Mouse (Mus musculus) T-cell, adult 2 months (primary cell): ENCODE data around the gene Entpd3.
A peak's percentile ranks its signal among the peaks of the same experiment; 100 is the strongest.
"Not testable (repeated sequence)": the region's sequence is repeated elsewhere in the genome, so short reads cannot be mapped to it uniquely, and the experiment has no call there.

Experiments used
- DNase-seq: peaks from one replicate; pipeline ENCODE4 v3.0.0; 2022; ENCODE audit warnings: low spot score

The Entpd3 gene

DNA sequence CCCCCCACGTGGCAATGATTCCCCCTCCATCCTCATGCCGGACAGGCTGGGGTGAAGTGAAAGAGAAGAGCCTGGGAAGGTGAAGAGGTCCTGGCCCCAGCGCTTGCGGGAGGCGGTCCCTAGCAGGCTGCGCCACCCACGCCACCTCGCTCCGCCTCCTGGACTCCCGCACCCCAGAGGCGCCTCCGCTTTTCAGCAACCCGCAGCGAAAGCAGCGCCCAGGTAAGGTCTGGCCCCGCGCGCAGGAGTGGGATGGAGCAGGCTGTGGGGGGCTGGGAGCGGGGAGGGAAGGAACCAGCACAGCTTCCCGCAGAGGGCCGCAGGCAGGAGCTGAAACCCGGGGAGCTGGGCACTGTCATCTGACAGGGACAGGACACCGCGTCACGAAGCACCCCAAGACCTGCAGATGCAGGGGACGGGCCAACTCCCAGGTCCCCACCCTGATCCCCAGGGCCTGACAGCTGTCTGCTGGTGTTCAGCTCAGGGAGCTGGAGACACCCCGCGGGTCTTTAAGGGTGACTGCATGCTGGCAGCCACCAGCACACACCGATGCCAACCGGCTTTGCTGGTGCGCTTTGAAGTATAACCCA, at the start of gene Entpd3:
TSS of gene Entpd3 (plus strand) at position 157 of the 590 bp plus-strand sequence.
- DNase-seq: peak; percentile 11

DNA sequence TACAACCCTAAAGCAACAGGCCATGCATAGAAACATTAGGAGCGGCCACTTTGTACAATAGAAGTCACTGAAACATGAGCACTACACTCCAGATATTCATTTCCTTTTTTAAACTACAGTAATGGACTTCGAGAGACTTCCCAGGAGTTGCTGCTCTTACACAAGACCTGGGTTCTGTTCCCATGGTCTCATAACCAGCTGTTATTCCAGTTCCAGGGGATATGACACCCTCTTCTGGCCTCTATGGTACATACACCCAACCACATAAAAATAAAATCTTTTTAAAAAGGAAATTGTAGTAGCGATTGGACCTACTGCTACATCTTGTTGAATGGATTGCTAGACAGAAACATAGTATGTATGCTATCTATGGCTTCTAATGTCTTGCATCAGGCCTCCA, 48.1 kb upstream of the Entpd3 start:
- DNase-seq: no peak

DNA sequence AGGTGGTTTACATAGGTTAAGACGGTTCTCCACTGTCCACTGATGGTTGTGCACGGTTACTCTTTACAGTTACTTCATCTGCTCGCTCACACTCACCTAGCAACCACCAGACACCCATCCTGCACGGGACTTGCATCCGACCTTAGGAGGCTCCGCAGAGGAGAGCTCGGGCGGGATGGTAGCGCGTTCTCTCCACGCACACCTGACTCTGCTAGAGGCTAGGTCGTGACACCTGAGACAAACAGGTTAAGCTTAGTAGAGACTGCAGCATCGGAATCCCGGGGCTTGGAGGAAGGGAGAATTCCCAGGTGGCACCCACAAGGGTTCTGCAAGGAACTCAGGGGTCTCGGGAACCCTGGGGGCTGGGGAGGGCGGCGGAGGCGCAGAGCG, 47.6 kb upstream of the Entpd3 start, which contains the start of gene Eif1b:
TSS of gene Eif1b (plus strand) at position 223 of the 390 bp plus-strand sequence.
- DNase-seq: peak; percentile 35

DNA sequence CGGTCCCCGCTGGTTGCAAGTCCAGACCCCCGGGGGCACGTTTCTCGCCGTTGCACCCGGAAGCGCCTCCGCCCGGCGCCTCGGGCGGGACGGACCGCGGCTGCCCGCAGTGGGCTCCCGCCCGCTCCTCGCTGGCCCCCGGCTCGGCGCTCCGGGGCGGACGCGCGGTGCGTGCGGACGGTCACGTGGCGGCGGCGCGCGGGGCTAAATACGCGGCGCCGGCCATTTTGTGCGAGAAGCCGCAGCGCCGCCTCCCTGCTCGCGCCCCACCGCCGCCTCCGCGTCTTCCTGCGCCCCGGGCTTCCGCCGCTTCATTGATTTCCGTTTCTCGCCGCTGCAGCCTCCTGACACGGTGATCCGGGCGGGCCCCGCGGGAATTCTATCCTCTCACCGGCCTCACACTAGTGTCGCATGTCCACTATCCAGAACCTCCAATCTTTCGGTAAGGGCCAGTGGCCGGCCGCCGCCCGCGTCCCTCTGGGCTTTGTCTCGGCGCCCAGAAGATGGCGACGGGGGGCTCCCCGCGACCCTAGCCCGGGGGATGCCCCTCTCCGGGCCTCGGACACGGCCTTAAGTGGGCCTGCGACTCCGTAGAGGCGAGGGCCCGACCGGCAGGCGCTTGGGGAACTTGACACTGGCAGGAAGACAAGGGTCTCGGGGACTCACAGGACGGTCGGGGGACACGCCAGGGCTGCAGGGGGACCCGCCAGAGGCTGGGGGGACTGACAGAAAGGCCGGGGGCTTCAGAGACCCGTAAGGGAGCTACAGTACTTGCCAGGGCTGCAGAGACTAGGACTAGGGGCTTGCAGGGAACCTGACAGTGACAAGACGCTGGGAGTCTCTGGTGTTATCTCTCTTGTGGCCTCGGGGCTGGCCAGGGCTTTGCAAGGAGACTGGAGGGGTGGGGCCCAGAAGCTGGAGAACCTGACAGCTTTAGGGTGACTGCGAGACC, 46.9 kb upstream of the Entpd3 start:
- peak; percentile 77 for DNase-seq

DNA sequence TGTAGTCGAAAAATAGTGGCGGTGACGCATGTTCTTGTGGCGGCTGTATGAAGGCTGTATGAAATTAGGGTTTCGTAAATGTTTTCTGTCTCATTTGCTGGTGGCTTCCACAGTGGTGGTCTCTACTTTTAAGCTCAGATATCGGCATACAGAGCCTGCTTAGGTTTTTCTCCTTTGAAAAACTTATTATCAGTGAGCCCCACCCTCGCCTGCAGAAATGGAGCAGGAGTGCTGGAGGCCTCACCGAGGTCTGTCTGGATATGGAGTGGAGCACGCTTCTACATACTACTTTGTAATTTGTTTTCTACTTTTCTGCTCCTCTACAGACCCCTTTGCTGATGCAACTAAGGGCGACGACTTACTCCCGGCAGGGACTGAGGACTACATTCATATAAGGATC, 45.8 kb upstream of the Entpd3 start:
- DNase-seq: no peak

DNA sequence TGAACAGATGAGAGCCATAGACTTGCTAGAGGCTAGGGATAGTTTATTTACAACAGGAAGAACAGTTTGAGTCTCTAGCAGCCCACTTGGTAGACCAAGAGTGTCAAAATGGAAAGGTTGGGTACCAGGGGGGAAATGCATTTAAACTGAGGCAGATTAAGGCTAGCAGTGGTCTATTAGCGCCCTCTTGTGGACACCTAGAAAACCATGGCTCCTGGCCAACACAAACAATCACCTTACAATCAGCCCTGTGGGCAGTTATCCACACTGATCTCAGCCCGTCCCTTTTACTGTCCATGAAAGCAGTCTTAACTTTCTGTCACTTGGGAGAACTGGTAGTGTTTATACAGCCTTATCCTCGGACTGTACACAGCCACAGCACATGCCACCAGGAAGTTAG, 42.9 kb upstream of the Entpd3 start:
- DNase-seq: peak; percentile 57

DNA sequence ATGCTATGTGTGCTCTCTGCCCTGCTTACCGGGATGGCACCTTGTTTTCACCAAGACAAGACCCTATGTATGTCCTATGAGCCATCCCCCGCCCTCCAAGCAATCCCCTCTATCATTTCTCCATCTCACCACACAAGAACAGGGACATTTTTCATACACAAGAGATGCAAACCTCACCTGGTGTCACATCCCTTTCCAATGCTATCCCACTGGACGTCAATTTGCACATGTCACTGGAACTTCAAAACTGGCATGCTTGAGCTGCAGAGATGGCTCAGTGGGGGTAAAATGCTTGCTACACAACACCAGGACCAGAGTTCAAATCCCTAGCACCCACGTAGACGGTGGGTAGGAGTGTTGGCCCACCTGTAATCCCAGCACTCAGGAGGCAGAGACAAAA, 41.6 kb upstream of the Entpd3 start:
- DNase-seq: no peak

DNA sequence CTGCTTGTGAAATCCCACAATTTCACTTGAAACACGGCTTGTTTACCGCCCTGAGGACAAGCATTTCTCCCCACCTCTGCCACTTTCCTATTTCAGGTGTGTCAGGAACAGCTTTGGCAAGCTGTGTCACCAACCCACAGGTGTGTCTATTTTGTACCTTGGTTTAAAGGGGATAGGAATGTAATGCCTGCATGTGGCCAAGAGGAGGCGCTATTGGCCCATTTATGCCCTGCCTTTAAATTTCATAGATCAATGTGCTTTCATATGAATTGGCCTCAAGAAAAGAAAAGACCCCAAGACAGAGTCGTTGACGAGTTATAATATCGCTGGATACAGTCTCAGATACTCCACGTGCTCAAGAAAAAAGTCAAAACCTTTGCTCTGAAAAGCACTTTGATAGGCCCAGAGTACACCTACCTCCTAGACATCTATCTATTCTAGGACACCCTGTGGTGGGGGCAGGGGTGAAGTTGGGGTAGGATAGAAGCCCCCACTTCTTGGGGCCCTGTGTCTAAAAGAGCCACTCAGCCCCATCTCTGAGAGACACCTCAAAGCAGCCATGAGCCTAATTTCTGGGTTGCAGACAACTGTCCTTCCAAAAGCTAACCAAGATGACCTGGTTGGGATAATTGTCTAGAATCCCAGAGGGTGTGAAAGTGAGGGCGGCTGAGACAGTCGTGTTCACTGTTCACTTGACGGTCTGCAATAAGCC, 38.3 kb upstream of the Entpd3 start:
- no peak for DNase-seq

DNA sequence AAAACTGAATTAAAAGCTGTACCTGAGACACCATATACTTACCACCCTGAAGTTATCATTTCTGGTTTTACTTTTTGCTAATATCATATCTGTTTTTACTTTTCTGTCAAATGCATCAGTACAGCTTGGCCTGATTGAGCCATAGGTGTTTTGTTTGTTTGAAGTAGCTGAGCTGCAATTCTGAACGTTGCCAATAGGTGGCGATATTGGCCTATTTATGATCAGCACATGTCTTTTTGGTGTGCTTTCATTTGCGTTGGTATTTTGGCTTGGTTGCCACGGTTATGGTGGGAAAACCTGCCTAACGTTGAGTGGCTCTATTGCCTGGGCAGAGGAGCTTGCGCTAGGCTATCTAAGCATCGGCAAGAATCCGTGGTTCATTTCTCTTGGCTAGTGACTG, 37.6 kb upstream of the Entpd3 start:
- DNase-seq: peak; percentile 68

DNA sequence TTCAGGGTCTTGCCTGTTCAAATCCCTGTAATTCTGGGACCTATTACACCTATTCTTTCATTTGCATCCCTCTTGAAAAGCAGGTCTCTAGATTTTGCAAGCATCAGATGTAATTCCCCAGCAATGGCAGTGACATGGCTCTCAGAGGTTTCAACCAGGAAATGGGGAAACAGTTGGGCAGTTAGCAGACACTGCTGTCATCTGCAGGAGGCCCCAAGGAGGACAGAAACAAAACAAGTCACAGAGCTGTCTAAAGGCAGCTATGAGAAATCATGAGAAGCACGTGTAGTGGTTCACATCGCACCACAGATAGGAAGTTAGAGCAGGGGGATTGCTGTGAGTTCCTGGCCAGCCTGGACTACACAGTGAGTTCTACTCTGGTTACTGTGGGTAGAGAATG, 35.2 kb upstream of the Entpd3 start:
- no peak for DNase-seq

DNA sequence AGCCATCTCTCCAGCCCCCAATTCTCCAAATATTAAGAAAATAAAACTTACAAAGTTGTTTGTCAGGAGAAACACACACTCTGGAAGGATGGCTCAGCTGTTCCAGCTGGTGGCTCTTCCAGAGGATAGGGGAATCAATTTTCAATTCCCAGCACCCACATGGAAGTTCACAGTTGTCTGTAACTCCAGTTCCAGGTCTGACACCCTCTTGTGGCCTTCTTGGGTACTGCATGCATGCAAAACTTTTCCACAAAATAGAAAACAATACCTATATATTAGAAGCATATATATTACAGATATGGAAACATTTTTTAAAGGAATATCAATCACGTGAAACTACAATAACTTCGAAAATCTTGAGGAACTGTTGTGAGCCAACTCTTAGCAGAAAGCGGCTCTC, 27.8 kb upstream of the Entpd3 start:
- DNase-seq: no peak

DNA sequence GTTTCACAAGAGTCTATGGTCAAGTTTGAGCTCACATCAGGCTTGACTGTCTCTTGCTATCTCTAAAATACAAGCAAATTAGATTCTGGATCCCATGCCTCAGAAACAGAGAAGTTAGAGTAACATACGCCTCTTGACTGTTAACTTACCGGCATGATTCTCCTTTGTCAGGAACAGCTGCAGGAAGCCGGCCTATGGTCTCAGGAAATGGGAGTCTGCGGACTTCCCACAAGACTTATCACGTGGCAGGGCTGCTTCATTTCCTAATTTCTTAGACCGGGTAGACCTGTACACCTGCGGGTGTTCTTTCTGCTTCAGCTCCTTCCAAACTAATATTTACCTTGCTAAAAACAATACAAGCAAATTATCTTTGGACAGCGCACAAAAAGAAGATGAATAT, 22.9 kb upstream of the Entpd3 start:
- DNase-seq: no peak

DNA sequence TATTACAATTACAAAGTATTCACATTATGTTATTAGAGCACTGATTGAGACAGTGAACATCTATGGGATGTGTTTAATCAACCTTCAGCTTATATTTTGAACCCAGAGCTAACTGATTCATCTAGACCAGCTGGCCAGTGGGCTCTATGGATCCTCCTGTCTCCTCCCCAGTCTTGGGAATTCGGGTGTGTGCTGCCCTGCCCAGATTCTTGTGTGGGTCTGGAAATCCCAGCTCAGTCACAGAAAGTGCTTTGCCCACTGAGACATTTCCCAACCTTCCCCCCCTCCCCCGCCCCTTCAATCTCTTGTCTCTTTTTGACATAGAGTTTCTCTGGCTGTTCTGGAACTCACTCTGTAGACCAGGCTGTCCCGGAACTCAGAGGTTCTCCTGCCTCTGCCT, 20.7 kb upstream of the Entpd3 start:
- no peak for DNase-seq

DNA sequence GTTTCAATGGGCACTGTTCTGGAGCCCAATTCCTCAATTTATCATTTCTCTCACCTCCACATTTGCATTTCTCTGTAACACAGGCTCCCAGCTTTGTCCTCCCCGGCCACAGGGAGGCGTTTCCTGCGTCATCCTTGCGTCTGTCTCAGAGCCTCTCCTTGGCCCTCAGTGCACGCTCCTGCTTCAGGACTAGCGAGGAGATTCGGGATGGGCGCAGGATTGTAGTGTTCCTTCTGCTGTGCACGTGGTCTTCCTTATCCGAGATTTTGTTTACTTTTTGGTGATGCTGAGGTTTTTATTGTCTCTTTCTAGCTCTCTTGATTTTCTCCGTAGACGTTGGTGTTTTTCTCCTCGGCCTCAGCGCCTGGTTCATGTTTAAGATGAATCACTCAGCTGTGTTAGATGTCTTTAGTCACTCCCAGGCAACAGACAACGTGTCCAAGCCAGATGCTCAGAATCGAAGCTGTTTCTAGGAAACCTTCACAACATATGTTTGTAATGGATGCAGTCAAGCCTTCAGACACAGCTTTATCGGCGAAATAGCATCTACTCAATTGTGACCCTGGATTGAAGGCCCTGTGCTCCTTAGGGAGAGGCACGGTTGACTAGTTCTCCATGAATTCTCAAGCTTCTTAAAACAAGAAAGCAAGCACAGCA, 20.0 kb upstream of the Entpd3 start:
- DNase-seq: no peak

DNA sequence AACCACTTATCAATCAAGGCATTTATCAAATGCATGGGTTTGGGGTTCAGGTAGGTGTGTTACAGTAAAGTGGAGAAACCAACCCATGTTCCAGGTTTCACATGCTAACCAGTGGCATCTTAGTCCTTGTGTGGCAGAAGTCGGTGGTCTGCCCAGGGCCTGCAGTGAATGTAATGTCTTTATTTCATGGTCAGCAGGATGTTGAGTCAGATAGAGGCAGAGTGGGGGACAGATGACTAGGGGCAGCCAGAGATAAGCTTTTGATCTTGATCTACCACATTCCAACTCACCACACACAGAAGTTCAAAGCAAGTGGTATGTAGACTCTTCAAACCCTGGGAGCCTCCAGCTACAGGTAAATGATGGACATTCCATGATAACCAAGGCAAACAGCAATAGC, 18.5 kb upstream of the Entpd3 start:
- DNase-seq: no peak

DNA sequence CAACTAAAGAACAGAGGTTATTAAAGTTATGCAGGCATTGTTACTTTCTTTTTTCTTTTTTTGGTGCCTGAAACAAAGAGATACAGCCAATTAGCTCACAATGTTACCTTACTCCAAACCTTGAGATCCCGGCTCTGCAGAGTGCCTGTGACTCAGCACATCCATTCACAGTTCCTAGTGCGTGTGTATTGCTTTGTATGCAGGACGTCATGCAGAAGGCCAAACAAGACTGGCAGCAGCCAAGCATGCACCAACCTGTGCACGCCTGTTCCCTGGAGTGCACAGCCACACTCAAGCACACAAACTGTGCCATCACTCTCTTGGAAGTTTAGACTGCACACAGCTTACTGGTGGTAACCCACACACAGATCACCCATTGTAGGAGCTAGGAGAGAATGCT, 12.3 kb upstream of the Entpd3 start:
- DNase-seq: no peak

DNA sequence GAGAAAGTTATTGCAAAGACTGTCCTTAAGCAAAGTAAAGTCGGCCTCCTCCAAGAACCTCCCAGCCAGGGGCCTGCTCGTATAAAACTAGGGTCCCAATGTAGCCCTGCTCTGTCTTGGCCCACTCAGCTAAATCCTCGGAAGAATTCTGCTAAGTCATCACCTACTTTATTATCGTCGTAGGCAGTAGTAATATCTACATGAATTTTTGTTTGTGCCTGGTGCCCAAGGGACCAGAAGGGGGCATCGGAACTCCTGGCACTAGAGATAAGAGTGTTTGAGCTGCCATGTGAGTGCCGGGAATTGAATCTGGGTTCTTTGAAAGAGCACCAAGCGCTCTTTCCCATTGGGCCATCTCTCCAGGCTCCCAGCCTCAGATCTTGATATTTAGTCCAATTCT, 11.7 kb upstream of the Entpd3 start:
- no peak for DNase-seq

DNA sequence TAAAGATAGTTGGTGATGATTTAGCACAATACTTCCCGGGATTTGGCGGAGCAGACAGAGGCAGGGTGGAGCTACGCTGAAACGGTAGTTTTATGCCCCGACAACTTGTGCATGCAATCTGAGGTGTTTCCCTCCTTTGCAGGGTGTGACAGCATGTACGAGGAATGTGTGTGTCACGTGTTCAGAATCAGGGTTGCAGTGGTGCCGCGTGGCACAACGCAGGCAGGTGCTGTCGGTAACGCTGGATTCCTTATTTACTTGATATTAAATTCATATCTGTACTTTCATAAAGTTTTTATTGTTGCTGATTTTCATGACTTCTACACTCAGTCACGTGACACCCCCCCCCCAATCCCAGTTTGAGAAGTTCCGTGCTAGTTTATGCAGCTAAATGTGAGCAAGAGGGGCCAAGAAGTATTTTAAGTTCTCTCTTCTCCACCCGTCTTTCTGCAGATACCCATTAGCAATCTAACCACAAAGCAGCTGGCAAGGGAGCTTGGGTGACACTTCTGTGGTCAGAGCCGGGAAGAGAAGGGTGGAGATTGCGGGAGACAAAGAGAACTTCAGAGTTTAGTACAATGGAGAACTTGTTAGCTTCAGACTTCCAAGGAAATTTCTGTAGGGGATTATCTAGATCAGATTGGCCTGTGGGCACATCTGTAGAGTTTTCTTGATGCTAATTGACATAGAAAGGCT, 10.7 kb upstream of the Entpd3 start:
- DNase-seq: no peak

DNA sequence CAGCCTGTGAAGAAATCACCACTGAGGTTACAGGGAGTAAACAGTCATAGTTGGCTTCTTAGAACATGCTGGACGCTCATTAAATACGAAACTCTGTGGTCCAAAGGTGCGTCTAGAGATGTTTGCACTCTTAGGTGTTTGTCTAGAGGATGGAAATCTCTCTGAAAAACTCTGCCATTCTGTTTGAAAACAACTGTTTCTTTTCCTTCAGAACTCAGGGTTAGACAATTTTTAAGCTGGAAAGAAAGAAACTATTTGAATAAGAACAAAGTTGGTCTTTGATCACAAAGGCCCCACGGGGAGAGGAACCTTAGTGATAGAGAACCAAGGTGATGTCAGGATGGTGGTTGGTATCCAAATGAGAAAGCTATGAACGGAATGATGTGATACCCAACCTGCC, 9.1 kb upstream of the Entpd3 start:
- no peak for DNase-seq

DNA sequence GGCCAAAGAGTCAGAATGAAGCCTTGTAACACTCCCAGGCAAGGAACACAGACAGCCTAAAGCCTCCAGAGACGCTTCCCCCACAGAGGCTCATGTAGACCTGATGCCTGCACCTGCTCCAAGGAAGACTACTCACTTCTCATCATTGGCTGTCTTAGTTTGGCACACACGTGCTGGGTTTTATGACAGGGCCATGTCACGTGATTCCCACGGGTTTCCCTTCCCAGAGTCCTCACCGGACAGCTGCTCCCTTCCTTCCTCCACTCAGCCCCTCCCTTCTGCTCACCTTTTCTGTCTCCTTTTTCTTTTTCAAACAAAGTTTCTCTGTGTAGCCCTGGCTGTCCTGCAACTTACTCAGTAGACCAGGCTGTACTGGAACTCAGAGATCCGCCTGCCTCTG, 7.6 kb upstream of the Entpd3 start:
- DNase-seq: no peak

DNA sequence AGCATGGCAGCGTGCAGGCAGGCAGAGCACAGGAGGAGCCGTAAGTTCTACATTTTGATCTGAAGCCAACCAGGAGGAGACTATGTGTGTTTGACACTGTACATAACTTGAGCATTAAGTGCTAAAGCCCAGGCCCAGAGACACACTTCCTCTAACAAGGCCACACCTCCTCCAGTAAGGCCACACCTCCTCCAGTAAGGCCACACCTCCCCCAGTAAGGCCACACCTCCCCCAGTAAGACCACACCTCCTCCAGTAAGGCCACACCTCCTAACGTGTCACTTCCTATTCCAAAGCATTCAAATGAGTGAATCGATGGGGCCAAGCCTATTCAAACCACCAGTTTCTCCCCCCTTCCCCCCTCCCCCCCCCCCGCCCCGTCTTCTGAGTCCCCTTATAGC, 6.9 kb upstream of the Entpd3 start:
- no peak for DNase-seq

DNA sequence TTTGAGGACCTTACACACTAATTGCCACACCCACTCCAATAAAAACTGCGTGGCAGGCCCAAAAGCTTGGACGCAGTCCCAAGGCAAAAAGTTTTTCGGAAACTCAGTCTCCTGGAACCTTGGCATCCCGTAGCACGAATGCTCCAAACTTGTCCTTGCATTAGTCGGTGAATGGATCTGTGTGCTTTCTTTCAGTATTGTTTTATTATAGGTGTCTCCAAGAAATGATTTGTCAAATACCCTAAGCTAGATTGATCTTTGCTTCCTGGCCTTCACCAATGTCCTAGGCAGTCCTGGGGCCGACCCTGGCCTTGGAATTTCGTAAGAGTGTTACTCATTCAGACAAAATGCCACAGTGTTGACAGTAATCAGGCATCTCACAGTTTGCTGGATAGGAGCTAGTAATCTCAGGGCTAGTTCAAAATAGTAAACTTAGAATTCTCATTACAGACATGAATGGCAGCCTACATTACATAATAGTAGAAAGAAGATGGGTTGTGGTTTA, 6.1 kb upstream of the Entpd3 start:
- DNase-seq: not testable (repeated sequence)
